Mouse (Mus musculus) erythroblast, embryonic 14.5 days (primary cell): ENCODE measurements around the gene Tsen2. TPM values are rescaled to one million over a fixed set of nuclear protein-coding genes. Genes with fewer than 3 reads are reported as not detected.

Source experiments
- H3K27me3 ChIP-seq: 2 replicates; pipeline ENCODE4 v1.6.1; 2012; ENCODE audit warnings: inconsistent platforms; ENCODE audit not compliant: control insufficient read depth
- H3K36me3 ChIP-seq: 2 replicates; pipeline ENCODE4 v1.6.1; 2012; ENCODE audit warnings: mild to moderate bottlenecking, inconsistent platforms; ENCODE audit not compliant: control insufficient read depth
- H3K4me1 ChIP-seq: 2 replicates; pipeline ENCODE4 v1.6.1; 2012; ENCODE audit warnings: inconsistent platforms; ENCODE audit not compliant: control insufficient read depth
- H3K4me3 ChIP-seq: replicated peaks from 2 replicates; pipeline ENCODE3; 2012; ENCODE audit warnings: moderate library complexity, mild to moderate bottlenecking, inconsistent platforms
- H3K9me3 ChIP-seq: 2 replicates; pipeline ENCODE4 v1.6.1; 2012; ENCODE audit warnings: low read length, inconsistent platforms, mixed read lengths; ENCODE audit not compliant: control insufficient read depth
- GATA1 ChIP-seq: IDR thresholded peaks from 2 replicates; pipeline ENCODE4 v1.6.1; 2012; ENCODE audit warnings: low read length, inconsistent platforms, mixed read lengths
- TAL1 ChIP-seq: IDR thresholded peaks from 3 replicates; pipeline ENCODE4 v1.6.1; 2012; ENCODE audit warnings: low read length, inconsistent platforms, mixed read lengths
- polyA plus RNA-seq: library from polyadenylated mRNA; stranded (reverse); fragments of >175 nt; gene quantifications from 2 replicates; pipeline ENCODE4 v1.2.3, GENCODE M21; 2012

Tsen2 gene
- polyA plus RNA-seq = 0.16 and 1.1 TPM in 2 replicates

DNA sequence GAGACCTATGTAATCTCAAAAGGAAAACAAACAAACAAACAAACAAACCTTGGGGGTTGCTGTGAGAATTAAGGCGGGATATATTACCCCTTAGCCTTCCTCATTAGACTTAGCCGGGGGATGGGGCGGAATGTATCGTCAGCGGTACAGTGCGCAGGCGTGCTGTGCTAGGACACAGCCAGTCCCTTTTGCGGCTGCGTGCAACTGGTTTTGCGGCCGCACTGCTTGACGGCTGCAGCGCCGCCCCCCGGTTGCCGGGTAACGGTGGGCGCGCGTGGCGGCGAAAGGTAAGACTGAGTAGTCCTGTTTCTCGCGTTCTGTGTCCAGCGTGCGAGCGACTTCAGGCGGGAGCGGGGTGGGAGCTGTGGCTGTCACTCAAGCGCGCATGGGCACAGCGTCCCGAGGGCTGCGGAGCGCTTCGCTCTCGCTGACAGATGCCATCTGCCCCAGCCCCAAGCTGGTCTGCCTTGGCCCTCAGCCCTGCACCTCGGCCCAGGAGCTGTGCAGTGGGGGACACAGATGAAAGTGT is at the start of gene Tsen2:
Gene Tsen2 (plus strand): TSS at position 223 of the 529 bp plus-strand sequence.
- H3K36me3 ChIP-seq = peaks cover 19% of the 10 kb centered on the region
- no peaks in the 10 kb centered on the region for H3K9me3 ChIP-seq
- peaks cover 49% of the 10 kb centered on the region for H3K4me1 ChIP-seq
- 0 out of 2 replicates have a peak, but pooled peaks cover 4% of the 10 kb centered on the region for H3K27me3 ChIP-seq
- peak within 1 kb of the TSS; percentile 76 for H3K4me3 ChIP-seq
- TF ChIP-seq TAL1 = no peak
- no peak for TF ChIP-seq GATA1

DNA sequence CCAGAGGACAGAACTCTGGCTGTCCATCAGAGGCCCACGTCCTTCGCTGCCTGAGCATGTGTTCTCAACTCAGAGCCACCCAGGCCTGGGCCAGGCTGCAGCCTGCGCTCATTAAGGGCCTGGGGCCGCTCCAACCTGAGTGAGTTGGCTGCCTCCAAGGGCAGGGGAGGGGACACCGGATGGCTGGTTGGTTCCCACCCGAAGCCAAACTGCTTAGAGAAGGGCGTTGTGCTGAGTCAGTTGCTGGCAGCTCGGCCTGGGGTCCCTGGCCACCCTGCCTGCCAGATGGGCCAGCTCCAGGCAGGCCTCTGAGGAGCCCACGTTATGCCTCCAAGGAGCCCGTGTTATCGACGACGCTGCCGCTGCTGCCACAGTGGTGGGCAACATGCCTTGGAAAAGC is 44.9 kb upstream of the Tsen2 start:
- no peaks in the 10 kb centered on the region for H3K4me1 ChIP-seq
- TF ChIP-seq TAL1 = no peak
- no peak for TF ChIP-seq GATA1
- no peak overlapping the region for H3K4me3 ChIP-seq
- no peaks in the 10 kb centered on the region for H3K27me3 ChIP-seq
- no peaks in the 10 kb centered on the region for H3K36me3 ChIP-seq
- no peaks in the 10 kb centered on the region for H3K9me3 ChIP-seq

DNA sequence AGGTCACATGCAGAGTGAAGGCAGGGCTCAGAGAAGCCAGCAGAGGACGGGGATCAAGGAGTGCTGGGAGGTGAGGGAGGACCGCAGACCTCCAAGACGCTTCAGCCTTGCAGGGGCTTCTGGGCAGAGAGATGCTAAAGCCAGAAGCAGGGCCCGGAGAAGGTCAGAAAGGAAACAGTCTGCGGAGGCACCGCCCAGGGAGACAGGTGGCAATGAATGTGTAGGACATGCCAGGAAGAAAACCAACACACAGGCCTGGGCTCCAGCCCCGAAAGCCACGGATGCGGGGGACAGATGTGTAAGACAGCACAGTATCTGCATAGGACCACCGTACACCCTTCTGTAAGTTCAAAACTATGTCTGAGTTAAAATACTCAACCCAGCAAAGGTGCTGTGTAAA is 44.2 kb upstream of the Tsen2 start:
- Histone ChIP-seq H3K4me3 (no peak overlapping the region), H3K36me3 (no peaks in the 10 kb centered on the region), H3K4me1 (no peaks in the 10 kb centered on the region), H3K27me3 (no peaks in the 10 kb centered on the region), H3K9me3 (no peaks in the 10 kb centered on the region)
- TF ChIP-seq GATA1 (no peak), TAL1 (no peak)

DNA sequence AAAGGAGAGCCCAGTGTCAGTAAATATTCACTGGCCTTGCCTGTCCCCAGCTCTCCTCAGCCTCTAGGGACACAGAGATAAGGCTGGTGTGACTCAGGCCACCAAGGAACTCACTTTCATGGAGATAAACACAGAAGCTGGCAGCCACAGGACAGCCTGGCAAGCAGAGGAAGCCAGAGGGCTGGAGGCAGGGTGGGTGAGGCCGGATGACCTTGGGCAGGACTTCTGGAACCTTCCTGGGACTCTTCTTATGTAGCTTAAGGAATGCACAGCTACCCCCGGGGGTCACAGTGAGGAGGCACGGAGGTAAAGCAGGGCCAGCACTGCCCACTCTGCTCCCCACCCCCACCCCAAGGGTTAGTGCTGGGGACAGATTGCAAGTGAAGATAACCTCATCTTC is 43.3 kb upstream of the Tsen2 start:
- Histone ChIP-seq H3K36me3 (no peaks in the 10 kb centered on the region), H3K4me1 (no peaks in the 10 kb centered on the region), H3K4me3 (no peak overlapping the region), H3K9me3 (no peaks in the 10 kb centered on the region), H3K27me3 (no peaks in the 10 kb centered on the region)
- TF ChIP-seq GATA1 (no peak), TAL1 (no peak)

DNA sequence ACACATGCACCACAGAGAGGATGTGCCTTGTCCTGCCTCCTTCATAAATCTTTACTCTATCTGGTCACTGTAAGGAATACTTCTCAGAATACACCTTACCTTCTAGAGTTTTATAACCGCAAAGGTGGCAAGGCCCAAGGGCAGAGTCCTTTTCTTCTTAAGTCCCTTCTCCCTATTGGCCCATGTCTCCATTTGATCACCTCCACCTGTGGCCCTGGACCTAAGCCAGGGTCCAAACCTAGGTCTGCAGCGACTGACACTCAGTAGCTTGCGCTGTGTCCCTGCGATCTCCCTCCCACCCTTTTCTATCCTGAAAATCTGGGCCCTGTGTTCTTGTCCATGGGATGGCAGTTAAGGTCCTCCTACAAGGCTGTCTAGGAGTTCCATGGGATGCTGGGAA is 41.4 kb upstream of the Tsen2 start:
- no peaks in the 10 kb centered on the region for H3K36me3 ChIP-seq
- no peak overlapping the region for H3K4me3 ChIP-seq
- no peaks in the 10 kb centered on the region for H3K27me3 ChIP-seq
- no peaks in the 10 kb centered on the region for H3K4me1 ChIP-seq
- H3K9me3 ChIP-seq = no peaks in the 10 kb centered on the region
- no peak for TF ChIP-seq TAL1
- TF ChIP-seq GATA1 = no peak

DNA sequence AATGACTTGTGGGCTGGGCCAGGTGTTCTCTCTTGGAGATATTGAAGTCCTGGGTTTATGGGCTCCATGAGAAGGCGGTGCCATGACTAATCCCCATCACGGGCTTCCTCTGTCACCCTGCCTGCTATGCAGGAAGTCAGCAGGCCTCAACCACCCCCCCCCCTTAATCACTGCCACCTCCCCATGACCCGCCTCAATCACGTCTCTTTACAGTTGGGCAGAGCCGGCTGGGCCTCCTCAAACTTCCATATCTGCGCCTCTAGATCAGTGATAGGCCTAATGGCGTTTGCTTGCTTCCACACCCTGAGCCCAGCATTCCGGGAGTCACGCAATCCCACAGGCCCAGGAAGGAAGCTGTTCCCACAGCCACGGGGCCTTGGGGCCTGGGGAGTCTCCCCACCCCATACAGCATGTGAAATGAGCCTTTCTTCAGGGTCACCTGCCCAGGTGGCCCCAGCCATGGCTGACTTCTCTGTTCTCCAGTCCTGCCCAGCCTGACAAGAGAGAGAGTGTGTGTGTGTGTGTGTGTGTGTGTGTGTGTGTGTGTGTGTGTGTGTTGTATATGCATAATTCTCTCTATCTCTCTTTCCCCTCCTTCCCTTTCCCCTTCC is 40.8 kb upstream of the Tsen2 start:
- TF ChIP-seq TAL1 (no peak), GATA1 (no peak)
- no peaks in the 10 kb centered on the region for H3K27me3 ChIP-seq
- no peak overlapping the region for H3K4me3 ChIP-seq
- H3K36me3 ChIP-seq = no peaks in the 10 kb centered on the region
- no peaks in the 10 kb centered on the region for H3K4me1 ChIP-seq
- H3K9me3 ChIP-seq = no peaks in the 10 kb centered on the region

DNA sequence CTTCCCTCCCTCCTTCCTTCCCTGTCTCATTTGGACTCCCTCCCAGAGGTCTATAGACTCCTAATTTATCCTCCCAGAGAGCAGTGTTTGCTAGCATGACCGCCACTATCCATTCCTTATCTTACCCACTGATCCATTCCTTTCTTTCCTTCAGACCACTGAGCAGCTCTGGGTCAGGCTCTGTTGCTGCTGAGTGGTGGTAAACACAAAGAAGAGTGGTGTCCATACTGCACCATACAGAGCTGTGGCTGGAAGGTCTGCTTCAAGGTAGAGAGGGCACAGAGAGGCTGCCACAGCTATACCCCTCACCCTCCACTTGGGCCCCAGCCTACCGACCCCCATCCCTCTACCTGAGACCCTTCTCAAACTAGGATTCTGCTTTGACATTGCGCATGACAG is 40.3 kb upstream of the Tsen2 start:
- Histone ChIP-seq H3K27me3 (no peaks in the 10 kb centered on the region), H3K4me1 (no peaks in the 10 kb centered on the region), H3K36me3 (no peaks in the 10 kb centered on the region), H3K9me3 (no peaks in the 10 kb centered on the region; the same call in 1 of the 2 replicates), H3K4me3 (no peak overlapping the region)
- TF ChIP-seq GATA1 (no peak), TAL1 (no peak)

DNA sequence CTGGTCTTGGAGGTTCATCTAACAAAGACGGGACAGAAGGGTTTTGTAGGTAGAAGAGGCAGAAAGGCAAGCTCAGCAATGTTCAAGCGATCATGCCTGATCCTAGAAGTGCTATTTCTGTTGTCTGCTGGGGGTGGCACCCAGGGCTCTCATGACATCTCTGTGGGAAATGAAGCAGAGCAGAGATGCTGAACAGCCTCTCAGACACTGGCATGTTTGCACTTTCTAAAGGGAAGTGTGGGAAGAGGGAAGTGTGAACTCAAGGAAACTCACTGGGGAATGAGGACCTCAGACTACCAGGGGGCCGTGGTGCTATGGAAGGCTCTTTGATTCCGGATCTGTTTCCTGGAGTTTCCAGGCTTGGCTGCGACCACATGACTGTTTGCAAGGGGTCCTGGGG is 39.5 kb upstream of the Tsen2 start:
- Histone ChIP-seq H3K27me3 (no peaks in the 10 kb centered on the region), H3K4me1 (no peaks in the 10 kb centered on the region)

DNA sequence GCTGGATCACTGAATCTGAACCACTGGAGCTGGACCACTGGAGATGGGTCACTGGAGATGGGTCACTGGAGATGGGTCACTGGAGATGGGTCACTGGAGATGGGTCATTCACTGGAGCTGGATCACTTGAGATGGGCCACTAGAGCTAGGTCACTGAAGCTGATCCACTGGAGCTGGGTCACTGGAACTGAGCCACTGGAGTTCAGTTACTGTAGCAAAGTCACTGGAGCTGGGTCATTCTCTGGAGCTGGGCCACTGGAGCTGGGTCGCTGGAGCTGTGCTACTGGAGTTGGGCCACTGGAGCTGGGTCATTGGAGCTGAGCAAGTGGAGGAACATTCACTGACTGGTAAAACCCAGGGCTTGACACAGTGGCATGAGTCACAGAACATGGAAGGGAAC is 38.0 kb upstream of the Tsen2 start:
- Histone ChIP-seq H3K27me3 (no peaks in the 10 kb centered on the region), H3K4me1 (no peaks in the 10 kb centered on the region), H3K36me3 (no peaks in the 10 kb centered on the region), H3K9me3 (no peaks in the 10 kb centered on the region; the same call in 1 of the 2 replicates), H3K4me3 (no peak overlapping the region)
- TF ChIP-seq TAL1 (no peak), GATA1 (no peak)

More for the DNA sequence above, 39.5 kb upstream of the Tsen2 start:
- Histone ChIP-seq H3K9me3 (no peaks in the 10 kb centered on the region; the same call in 1 of the 2 replicates), H3K4me3 (no peak overlapping the region), H3K36me3 (no peaks in the 10 kb centered on the region)
- TF ChIP-seq TAL1 = no peak

DNA sequence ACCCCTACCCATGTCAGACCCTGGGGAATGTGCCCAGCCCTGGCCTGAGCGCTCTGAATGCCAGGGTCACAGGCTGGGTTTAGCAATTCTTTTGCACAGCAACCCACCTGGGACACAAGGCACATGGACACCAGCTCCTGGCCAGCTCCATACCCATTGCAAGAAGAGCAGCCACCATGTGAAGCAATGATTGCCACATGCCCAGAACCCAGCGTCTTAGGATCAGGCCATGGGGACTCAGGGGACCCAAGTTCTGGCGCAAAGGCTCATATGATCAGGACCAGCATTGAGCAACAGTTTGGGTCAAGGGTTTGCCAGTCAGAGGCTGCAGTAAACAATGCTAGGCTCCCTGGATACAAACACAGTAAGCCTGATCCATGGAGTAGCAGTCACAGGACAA is 33.0 kb upstream of the Tsen2 start:
- no peak for TF ChIP-seq TAL1
- no peak for TF ChIP-seq GATA1

More for the DNA sequence above, 33.0 kb upstream of the Tsen2 start:
- Histone ChIP-seq H3K4me3 (no peak overlapping the region), H3K36me3 (no peaks in the 10 kb centered on the region), H3K27me3 (no peaks in the 10 kb centered on the region), H3K4me1 (no peaks in the 10 kb centered on the region), H3K9me3 (no peaks in the 10 kb centered on the region; the same call in 1 of the 2 replicates)
